Mouse (Mus musculus) NIH3T3 (cell line): Measurements from ENCODE around the gene Prkcd.
A peak's percentile ranks its signal among the peaks of the same experiment; 100 is the strongest.

ENCODE experiments used
- DNase-seq: peaks from one replicate; pipeline ENCODE4 v3.0.0-alpha.2; 2012; ENCODE audit warnings: low read depth

The Prkcd gene

DNA sequence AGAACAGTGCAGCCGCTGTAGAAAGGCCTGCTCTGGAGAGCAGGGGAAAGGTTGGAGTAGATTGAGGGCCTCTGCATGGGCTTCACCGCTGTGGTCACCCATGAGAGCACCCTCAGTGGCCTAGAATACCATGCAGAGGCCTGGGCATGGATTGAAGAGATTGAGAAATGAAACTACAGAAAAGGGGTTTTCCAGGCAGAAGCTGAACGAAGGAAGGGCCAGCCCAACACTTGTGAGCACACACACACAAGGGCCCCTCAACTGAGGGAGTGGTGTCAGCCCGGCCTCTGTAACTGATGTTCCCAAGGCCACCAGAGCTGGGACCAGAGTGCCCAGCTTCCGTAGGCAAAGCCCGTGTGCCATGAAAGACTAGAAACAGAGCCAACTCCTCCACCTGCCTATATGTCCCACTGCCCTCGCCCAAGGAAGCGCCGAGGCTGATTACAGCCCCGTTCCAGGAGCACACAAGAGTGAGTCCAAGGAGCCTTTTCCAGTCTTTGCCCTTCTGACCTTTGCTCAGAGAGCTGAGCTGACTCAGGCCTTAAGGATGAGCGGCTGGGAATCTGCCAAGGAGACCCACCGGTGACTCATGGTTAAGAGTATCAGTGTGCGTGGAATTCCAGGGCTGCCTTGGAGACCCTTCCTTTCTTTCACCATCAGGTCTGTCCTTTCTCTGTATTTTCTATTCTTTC lies 9.4 kb upstream of the Prkcd start:
- DNase-seq = peak; percentile 82

DNA sequence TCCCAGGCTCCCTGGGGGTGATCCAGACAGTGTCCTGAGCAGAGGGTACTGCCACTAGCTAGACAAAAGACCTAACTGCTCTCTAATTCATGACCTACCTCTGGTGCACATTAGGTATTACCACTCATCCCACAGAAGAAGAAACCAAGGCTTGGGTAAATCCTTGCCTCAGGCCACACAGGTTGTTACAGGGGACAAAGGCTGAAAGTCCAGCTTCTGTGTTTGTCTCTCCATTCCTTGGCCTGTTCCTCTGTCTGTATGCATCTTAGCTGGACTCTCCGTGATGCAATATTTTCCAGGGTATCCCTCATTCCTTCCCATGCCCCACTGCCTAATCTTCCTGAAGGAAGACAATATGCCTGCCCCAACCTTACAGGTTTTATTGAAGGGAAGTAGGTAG lies 8.4 kb upstream of the Prkcd start:
- no peak for DNase-seq

DNA sequence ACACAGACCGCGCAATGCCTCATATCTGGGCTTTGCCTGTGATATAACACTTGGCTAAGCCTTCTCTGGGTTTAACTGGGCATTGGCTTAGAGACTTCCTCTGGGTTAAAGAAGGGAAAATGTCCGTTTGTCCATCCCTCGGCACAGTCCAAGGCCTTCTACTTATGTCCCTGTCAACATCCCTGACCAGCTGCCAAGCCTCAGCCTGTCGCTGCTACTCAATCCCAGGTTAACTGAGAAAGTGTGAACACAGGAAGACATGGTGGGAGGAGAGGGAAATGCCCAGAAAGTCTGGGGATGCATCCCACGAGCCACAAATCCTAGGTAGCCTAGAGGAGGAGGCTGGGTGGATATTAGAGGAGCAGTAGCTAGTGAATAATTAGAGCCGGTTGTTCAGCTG lies 7.7 kb upstream of the Prkcd start:
- DNase-seq = no peak

- no peak for DNase-seq
Measured at GRCm38 (mm10) chr14:30631834-30632233, 5.8 kb upstream of the Prkcd start.

DNA sequence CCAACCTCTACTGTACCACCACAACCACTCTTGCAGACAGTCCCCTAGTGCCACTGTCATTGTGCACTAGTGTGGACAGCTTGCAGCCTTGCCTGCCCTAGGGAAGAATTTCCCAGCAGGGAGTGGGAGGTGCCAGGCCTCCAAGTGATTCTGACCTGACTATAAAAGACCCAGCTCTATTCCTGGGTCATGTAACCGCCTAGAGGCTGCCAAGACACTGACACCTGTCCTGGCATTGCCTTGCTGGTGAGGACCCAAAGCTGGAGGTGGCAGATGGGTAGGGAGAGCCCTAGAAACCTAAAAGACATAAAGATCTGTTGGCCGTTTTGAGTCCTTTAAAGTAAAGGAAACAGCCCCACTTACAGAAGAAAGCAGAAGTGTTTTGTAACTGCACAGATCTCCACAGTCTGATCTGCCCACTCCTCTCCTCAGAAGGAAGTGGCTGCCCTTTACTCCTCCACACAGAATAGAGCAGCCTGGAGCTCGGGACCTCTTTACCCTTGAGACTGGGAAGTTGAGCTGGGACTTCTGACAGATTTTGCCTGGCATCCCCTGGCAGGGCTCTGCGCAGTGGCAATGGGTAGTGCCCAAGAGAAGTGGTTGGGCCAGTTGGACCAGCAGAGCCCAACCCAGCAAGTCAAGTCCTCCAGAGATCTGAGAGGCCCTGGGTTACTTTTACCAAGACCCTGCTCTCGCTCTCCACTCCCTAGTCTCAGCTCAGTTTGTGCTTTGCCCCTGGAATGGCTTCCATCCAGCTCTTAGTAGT lies 5.0 kb upstream of the Prkcd start:
- DNase-seq = no peak

DNA sequence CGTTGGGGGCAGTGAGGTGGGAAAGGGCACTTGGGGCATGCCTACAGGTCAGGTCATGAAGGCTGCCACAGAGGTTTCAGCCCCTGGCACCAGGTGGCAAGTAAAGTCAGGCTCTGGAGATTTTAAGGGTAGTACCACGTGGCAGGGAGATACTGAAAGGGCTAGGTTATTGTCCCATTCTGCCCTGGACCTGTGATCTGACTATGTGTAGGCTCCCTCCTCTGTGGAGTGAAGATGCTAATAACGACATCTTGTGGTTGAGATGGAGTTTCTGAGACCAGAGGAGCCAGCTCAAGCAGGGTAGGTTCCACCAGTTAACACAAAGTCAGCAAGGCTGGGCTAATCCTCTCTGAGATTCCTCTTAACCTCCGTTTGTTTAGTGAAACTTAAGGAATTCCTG lies 3.8 kb upstream of the Prkcd start:
- DNase-seq = no peak

- no peak for DNase-seq
Measured at GRCm38 (mm10) chr14:30628235-30628634, 2.2 kb upstream of the Prkcd start.

DNA sequence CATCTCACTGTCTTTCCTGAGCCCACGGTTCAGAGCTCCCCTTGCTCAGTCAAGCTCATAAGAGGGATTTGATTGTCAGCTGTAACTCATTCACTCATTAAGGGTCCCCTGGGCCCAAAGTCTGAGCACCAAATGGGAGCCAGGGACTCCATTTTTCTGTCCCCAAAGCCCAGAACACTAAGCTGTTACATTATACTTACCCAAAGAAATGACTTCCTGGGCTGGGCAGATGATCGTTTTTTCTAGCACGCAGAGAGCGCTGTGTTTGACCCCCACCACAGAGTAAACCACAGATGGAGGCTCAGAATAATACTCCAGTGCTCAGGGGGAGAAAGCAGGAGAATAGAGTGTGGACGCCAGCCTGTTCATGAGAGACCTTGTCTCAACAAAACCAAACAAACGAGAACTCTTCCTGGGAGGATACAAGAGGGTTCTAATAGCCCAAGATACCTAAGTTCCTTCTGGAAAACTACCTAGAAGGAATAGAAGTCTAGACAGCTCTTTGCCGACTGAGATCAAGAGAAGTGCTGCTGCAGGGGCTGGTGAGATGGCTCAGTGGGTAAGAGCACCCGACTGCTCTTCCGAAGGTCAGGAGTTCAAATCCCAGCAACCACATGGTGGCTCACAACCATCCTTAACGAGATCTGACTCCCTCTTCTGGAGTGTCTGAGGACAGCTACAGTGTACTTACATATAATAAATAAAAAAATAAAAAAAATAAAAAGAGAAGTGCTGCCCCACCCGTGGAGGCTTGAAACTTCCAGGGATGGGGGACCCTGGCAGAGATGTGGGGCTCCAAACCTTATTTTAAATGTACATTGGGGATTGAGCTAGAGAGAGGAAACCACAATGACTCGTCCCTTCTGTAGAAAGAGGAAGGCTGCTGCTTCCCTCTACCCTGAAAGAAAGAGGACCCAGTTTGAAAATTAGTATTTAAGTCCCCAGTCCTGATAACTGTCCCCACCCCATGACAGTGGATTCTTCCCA lies 1.0 kb upstream of the Prkcd start:
- DNase-seq = no peak

- DNase-seq = peak; percentile 58
Measured at GRCm38 (mm10) chr14:30625131-30625807, 741 bp downstream of the Prkcd start.

DNA sequence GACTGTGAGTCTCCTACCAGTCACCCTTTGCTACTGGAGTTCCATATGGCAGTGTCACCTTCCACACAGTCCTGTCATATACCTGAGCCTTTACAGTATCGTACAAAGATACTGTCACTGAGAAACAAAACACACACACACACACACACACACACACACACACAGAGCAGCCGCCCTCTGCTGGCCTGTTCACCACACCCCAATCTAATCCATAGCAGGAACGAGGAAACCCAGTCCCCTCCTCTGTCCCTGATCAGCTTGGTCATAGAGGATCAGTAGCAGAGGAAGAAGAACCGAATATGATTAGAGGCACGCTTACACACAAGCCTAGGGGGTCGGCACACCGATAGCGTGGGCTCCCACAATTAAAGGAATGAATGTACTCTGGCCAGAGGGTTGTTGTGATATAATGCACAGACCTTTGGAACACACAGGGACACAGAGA lies 1.7 kb downstream of the Prkcd start:
- peak; percentile 36 for DNase-seq

DNA sequence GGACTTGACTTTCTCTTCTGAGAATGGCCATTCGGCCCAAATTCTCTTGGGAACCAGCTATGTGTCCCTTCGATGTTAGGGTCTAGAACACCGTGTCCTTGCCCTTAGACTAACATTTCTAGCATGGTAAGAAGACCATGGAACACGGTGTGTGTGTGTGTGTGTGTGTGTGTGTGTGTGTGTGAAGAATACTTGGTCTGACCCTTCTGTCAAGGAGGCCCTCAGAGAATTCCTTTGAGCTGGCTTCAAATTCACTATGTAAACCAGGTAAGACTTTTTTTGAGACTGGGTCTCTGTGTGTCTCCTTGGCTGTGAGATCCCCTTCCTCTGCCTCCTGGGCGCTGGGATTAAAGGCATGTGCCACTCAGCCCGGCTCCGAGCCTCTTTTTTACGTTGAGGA lies 3.5 kb downstream of the Prkcd start:
- DNase-seq = no peak

DNA sequence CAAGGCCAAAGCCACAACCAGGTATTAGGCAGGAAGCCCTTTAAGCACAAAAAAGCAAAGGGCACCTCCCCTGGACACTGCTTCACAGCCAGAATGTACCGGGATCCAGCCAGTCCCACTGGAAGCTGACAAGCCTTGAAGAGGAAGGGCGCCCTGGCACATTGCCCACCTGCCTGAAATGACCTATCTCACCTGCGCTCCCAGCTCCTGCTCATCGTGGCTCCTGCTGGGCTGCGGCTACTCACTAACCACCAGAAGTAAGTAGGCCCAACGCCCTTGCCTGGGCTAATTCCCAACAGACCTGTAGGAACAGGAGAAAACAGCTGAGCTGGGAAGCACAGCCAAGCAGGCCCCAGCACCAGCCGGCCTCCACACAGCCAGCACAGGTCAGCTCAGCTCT lies 3.9 kb downstream of the Prkcd start:
- DNase-seq = no peak

GRCm38 (mm10) chr14:30619982-30620578 lies 5.9 kb downstream of the Prkcd start:
- DNase-seq = no peak

DNA sequence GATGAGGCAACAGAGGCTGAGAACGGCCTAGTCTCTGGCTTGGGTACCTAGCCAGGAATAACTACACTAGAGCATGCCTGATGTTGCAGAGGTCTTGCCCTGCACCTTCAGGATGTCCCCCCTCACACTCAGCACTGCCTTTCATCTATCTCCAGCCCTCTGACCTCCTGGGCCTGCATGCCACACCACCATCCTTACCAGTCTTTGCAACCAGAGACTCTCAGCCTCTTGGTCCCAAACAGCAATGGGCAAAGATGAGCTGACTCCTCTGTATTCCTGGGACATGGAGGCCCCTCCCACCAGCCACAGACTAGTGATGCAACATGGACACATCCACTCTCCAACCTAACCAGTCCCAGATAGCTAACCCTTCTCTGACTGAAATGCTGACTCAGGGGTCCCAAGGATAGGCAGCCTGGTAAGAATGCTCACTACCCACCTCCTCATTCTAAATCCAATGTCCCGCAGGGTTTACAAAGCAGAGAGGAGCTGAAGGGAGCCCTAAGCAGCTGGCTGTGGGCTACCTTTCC lies 7.2 kb downstream of the Prkcd start:
- DNase-seq = peak; percentile 36

DNA sequence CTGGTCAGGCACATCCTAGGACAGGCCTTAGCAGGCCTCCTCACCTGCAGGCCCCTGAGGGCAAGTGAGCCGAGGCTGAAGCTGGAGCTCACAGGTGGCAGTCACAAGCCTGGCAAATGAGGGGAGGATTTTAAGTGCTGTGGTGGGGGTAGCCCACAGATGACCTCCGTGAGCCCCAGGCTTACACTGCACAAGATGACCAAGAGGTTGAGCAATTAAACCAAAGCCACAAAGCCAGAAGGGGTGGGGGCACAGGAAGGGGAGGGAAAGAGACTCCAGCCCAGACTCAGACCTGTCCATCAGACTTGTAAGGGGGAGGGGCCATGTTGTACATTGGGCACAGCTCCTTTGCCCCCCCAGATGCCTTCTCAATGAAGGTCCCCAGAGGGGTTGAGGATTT lies 9.3 kb downstream of the Prkcd start:
- no peak for DNase-seq

- no peak for DNase-seq
Measured at GRCm38 (mm10) chr14:30612962-30613715, 12.9 kb downstream of the Prkcd start.

- DNase-seq = peak; percentile 73
Measured at GRCm38 (mm10) chr14:30612523-30612922, 13.5 kb downstream of the Prkcd start.

DNA sequence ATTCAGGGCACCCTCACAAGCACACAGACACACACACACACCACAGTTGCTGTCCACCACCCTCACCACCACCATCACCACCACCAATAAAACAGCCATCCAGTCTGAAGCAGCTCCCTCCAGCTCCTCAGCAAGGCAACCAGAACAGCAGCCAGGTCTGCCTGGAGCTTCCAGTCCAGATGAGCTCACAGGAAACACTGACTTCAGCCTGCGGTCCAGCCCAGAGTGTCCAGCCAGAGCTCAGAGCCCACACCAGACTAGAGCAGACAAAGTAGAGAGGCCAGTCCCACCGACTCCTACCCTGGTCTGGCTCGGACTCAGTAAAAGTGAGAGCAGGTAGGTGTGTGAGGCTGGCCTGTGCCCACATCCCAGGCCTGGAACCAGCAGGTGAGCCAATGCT lies 15.1 kb downstream of the Prkcd start:
- DNase-seq = no peak

GRCm38 (mm10) chr14:30610304-30610703 lies 15.7 kb downstream of the Prkcd start:
- DNase-seq = no peak

DNA sequence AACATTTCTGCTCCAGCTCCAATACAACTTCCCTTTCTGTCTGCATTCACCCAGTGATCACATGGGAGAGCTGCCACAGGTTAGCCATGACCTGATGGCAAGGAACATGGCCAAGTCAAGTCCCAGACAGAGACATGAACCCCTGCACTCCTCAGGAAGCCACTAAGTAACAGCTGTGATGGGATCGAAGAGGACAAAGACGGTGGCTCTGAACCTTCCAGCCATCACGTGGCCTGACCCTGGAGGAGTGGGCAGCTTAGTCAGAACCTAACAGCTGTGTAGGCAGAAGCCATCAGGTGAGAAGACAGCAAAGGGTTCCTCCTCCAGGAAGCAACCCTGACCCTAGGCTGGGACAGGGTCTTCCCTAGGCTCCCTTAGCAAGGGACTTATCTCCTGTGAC lies 16.5 kb downstream of the Prkcd start:
- DNase-seq = no peak
